Mouse (Mus musculus): ENCODE results near the gene Ccdc92b.

DNA sequence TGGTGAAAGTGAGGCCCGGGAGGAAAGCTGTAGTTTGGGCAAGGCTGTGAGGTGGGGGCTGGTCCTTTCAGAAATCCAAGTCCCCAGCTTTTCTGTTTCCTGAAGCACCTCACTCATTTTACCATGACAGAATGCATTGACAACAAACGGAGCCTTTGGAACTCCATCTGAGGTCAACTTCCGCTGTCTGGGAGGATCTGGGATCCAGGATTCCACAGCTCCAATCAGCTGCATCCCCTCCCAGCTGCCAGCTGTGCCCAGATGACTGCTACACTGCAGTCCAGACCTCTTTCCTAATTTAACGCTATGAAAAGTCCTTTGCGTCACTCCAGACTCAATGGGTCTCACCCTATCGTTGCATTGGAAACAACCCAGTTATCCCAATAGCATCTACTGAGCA is 49.7 kb upstream of the Ccdc92b start:
- TF ChIP-seq CTCF (IDR thresholded peaks at IDR 0.05; ENCODE audit: borderline replicate concordance, extremely low read depth, insufficient read depth, insufficient read length) (no peak), POLR2A (IDR thresholded peaks at IDR 0.05; ENCODE audit: borderline replicate concordance, extremely low read depth, insufficient read depth, insufficient read length, poor library complexity, severe bottlenecking) (no peak)
